Mouse (Mus musculus): ENCODE data around the gene Gm45799.

Gene Gm45799

GRCm38 (mm10) chr7:105640894-105641255 is 523 bp downstream of the Gm45799 start:
- DNase-seq (ENCODE audit: low read depth in 2 of 2, low spot score in 2 of 2), result no peak

GRCm38 (mm10) chr7:105641936-105642335 is 1.6 kb downstream of the Gm45799 start:
- DNase-seq (ENCODE audit: low read depth in 2 of 2, low spot score in 2 of 2), result no peak

GRCm38 (mm10) chr7:105650639-105651435 is 10.5 kb downstream of the Gm45799 start, which contains the start of gene Dnhd1:
Gene Dnhd1, plus strand, starts transcription at chr7:105650827.
- DNase-seq (ENCODE audit: low read depth in 2 of 2, low spot score in 2 of 2), result peak; percentile 29 to 54

- DNase-seq (ENCODE audit: low read depth in 2 of 2, low spot score in 2 of 2), result no peak
Measured at GRCm38 (mm10) chr7:105685541-105686197, 45.3 kb downstream of the Gm45799 start.

- DNase-seq (ENCODE audit: low read depth in 2 of 2, low spot score in 2 of 2), result no peak
Measured at GRCm38 (mm10) chr7:105690875-105691274, 50.5 kb downstream of the Gm45799 start.

GRCm38 (mm10) chr7:105703184-105703583 is 62.8 kb downstream of the Gm45799 start:
- DNase-seq (ENCODE audit: low read depth in 2 of 2, low spot score in 2 of 2), result no peak

- DNase-seq (ENCODE audit: low read depth in 2 of 2, low spot score in 2 of 2), result no peak
Measured at GRCm38 (mm10) chr7:105703816-105704215, 63.5 kb downstream of the Gm45799 start.

- no peak for DNase-seq (ENCODE audit: low read depth in 2 of 2, low spot score in 2 of 2)
Measured at GRCm38 (mm10) chr7:105708733-105709132, 68.4 kb downstream of the Gm45799 start.

GRCm38 (mm10) chr7:105715366-105715765 is 75.0 kb downstream of the Gm45799 start:
- no peak for DNase-seq (ENCODE audit: low read depth in 2 of 2, low spot score in 2 of 2)

- DNase-seq (ENCODE audit: low read depth in 2 of 2, low spot score in 2 of 2), result no peak
Measured at GRCm38 (mm10) chr7:105721916-105722315, 81.6 kb downstream of the Gm45799 start.

- DNase-seq (ENCODE audit: low read depth in 2 of 2, low spot score in 2 of 2), result peak; percentile 30 to 34
Measured at GRCm38 (mm10) chr7:105726144-105726979, 86.0 kb downstream of the Gm45799 start.

GRCm38 (mm10) chr7:105726980-105727325 is 86.6 kb downstream of the Gm45799 start:
- no peak for DNase-seq (ENCODE audit: low read depth in 2 of 2, low spot score in 2 of 2)

GRCm38 (mm10) chr7:105728701-105729428 is 88.5 kb downstream of the Gm45799 start:
- no peak for DNase-seq (ENCODE audit: low read depth in 2 of 2, low spot score in 2 of 2)

- DNase-seq (ENCODE audit: low read depth in 2 of 2, low spot score in 2 of 2), result no peak
Measured at GRCm38 (mm10) chr7:105733836-105734235, 93.5 kb downstream of the Gm45799 start.
